Mouse (Mus musculus): ENCODE results near the gene Adrm1.
A peak's percentile ranks its signal among the peaks of the same experiment; 100 is the strongest.

DNA sequence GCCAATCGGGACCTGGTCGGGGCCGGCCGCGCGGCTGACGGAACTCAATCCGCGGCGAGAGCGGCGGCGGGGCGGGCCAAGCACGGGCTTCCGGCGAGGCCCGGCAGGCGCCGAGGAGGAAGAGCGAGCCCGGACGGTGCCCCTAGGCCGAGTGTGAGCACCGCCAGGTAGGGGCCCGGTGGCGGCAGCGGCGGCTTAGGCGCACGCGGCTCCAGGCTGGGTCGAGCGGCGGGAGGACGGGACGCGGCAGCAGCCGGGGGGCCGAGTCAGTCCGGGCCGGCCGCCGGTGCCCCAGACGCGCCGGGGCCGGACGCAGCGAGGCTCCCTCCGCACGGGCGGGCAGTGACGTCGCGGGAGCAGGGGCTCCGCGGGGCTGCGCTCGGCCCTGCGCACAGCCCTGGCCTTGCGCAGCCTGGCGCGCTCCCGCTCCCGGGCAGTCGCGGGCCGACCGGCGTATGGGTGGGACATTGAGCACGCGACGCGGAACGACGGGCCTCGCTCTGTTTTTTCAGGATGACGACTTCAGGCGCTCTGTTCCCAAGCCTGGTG, 311 bp downstream of the Adrm1 start:
- TF ChIP-seq CTCF (IDR thresholded peaks at IDR 0.05; ENCODE audit: low read depth, low read length) (no peak), POLR2A (IDR thresholded peaks at IDR 0.05; ENCODE audit: extremely low read depth, insufficient read depth, low read length) (peak; percentile 77; the same call in 1 of the 2 replicates)

All from liver, adult 2 months (tissue).